Mouse (Mus musculus): ENCODE measurements at regions not wholly inside any gene's neighbourhood (a gene's known extent, or its start where the extent isn't known, plus 50 kb on each side); places are given as distances from the start of the nearest gene placed in this dataset.
"Not testable (repeated sequence)": the region's sequence is repeated elsewhere in the genome, so short reads cannot be mapped to it uniquely, and the experiment has no call there.

GRCm38 (mm10) chr10:6598586-6598985 is 159.7 kb upstream of the Oprm1 start:
- DNase-seq, result not testable (repeated sequence)

- DNase-seq, result no peak
Observed at GRCm38 (mm10) chr10:6647576-6647975, 110.7 kb upstream of the Oprm1 start.

- DNase-seq, result no peak
Observed at GRCm38 (mm10) chr10:6685308-6686080, 72.8 kb upstream of the Oprm1 start.

- DNase-seq, result no peak
Observed at GRCm38 (mm10) chr10:6686081-6686474, 72.2 kb upstream of the Oprm1 start.

All from kidney, postnatal 14 days (tissue).